Mouse (Mus musculus): Measurements from ENCODE around the gene Zdhhc16.
"Not testable (repeated sequence)": the region's sequence is repeated elsewhere in the genome, so short reads cannot be mapped to it uniquely, and the experiment has no call there.

The Zdhhc16 gene

DNA sequence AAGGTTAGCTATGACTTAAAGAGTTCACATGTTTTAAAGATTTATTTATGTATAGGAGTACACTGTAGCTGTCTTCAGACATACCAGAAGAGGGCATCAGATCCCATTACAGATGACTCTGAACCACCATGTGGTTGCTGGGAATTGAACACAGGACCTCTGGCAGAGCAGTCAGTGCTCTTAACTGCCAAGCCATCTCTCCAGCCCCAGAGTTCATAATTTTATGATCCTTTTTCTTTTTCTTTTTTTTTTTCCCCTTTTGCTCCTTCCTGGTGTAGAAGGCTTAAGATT, 18.7 kb upstream of the Zdhhc16 start:
- not testable (repeated sequence) for DNase-seq

DNA sequence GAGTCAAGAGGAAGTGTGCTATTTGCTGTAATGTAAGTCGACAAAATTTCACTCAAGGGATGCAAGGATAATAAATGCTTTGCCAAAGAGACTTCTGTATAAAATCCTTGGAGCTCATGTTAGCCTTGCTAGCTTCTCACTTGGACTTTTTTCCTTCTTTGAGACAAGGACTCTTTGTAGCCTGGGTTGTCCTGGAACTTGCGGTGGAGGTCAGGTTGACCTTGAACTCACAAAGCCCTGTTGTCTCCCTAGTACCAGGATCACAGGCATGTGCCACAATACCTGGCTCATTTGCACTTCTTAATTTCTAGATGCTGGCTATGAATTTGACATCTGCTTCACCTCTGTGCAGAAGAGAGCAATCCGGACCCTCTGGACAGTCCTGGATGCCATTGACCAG, 18.0 kb upstream of the Zdhhc16 start:
- DNase-seq: no peak

DNA sequence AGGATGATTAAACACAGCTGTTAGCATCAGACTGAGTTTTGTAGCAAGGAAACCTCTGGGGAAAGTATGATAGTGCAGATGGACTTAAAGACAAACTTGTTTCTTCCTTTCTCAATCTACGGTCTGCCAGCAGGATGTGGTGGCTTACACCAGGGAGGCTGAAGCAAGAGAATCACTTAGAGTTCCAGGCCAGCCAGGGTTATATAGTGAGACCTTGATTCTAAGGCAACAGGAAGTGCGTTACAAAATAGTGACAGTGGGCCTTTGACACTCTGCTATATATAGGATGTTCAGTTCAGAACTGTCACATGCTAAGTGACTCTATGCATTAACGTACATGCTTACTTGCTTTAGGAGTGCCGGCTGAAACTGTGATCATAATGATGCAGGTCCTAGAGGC, 16.4 kb upstream of the Zdhhc16 start:
- DNase-seq: no peak

DNA sequence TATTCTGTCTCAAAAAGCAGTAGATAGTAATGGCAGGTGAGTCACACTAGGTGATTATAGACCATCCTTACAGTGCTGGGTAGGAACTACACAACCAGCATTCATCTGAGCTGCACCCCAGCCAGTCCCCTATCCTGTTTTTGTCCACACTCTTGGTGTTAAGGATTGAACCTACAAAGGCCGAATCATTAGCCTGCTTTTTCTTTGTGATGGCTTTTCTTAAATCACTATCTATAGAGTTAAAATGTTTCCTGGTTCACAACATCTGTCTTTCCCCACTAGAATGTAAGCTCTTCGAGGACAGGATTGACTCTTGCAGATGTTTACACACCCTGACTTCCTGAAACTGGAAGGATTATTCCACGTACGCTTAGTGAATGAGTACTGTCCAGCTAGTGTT, 13.8 kb upstream of the Zdhhc16 start:
- no peak for DNase-seq

DNA sequence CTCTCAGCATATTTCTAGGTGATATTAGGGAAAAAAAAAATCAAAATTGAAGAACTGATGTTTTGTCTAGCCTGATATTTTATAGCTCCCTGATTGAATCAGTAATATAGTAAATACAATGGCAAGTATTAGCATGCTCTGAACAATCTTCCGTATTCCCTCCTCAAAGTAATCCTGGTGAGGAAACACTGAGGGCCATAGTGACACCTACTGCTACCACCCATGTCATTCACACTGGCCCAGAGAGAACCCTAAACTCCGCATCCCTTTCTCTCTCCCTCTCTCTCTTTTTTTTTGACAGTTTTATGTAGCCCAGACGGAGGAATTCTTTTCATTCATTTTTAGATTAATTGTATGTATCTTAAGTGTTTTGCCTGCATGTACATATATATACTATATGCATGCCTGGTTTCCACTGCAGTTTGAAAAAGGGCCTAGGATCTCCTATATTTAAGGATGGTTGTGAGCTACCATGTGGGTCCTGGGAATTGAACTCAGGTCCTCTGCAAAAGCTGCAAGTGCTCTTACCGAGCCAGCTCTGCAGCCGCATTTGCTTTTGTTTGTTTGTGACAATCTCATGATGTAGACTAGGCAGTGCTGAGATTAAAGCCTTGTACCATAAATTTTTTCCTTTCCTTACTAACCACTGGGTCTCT, 12.7 kb upstream of the Zdhhc16 start:
- DNase-seq: no peak

DNA sequence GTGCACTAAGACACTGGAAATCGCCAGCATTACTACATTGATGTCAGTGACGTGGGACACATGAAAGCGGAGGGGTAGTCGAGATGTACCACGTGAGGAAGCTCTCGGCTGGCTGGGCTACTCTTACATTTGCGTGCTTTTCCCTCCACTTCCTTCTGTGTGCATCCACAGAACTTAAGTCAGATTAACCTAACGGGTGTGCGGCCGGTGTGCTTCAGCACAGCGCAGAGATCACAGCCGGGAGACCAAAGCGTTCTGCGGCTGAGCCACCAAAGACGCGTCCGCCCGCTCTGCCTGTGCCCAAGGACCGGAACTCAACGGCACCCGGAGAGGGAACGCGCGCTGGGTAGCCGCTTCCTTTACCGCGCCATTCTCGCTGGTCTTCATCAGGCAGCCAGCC, 594 bp upstream of the Zdhhc16 start:
- DNase-seq: no peak

DNA sequence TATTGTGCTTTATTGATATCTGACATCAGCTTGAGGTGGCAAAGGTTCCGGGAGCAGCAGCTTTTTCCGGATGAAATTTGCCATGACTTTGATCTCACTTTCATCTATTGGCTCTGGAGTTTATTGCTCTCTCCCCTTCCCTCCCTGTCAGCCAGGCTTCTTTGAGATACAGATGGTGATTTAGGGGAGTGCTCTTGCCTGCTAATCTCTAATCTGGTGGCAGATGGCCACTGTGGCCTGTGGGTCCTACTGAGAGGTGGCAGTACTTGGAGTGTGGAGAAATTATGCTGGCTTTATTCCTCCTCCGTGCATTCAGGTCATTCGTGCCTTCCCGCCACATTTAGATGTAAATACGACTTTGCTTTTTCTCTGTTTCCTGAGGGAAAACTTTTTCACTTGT, 844 bp downstream of the Zdhhc16 start:
- DNase-seq: no peak

DNA sequence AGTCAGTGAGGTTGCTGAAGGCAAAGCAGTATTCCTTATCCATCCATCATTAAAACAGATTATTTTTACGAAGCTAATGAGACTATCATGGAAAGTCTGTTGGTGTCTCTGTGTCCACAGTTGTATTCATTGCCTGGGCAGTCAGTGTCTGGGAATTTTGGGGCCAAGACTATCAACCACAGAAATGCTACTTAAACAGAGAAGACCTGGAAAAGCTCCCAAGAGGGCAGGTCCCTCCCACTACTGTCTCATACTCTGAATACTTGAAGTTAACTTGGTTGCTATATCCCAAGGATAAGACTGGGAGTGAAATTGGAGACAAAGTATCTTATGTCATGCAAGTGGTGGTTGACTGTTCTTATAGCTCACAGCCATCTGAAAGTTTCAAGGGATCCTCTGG, 2.6 kb downstream of the Zdhhc16 start:
- DNase-seq: no peak

DNA sequence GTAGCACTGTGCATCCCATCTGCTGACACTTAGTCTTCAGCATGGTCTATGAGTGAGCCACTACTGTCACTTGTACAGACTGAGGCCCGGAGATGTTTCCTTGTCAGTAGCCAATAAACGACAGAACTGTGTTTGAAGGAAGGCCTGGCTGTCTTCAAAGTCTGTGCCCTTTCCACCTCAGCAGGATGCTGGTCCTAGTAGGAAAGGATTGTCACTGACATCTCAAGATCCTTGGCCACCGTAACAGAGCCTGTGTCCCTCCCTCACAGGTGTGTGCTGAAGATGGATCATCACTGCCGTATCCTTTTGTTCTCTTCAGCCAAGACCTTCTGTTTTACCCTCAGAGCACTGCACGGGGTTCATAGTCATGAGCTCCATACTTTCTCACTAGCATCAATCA, 5.3 kb downstream of the Zdhhc16 start:
- DNase-seq: no peak

DNA sequence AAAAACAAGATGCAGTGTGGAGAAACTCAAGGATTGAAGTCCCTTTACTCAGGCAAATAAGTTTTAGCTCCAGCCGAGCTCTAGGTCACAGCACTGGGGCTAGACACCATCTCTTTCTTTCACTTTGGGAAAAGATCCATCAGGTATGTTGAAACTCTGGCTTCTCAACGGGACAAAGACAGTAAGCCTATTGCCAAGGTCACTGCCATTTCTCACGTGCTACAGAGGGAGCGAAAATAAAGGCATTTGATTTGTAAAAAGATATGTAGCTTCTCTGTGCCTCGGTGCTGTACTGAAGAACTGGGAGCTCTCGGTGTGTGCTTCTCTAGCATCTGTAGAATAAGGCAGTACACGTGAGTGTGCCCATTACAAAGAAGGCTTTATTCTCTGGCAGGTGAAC, 10.6 kb downstream of the Zdhhc16 start:
- DNase-seq: no peak

DNA sequence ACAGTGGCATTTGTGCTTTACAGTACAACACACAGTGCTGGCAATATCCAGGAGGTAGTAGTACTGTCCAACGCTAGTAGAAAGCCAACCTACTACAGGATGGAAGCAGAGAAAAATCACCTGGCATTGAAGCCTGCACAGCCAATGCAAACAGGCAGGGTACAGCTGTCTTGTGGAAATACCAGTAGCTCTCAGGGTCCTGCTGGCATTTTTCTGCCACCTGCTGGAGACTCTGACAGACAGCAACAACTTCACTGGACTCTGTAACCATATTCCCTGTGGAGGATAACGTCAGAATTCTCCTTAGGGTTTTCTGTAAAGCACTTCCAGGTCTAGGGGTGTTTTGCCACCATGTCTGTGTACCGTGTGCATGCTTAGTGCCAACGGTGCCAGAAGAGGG, 19.0 kb downstream of the Zdhhc16 start:
- DNase-seq: no peak

DNA sequence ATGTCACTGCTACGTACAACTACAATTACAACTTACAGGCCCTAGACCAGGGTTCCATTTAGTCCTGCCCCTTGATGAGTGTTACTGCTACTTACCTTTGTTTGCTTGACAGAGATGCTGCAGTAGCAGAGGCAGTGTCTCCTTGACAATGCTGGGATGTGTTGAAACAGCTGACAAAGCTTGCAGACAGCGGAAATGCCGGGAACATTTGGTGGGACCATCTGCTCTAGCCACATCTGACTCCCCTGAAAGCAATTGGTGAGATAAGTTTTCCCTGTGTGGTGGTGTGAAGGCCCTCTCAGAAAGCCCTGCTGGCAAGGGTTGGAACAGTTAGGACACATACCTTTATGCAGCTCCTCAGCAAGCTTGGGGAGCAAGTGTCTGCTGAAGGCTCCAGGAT, 20.3 kb downstream of the Zdhhc16 start:
- no peak for DNase-seq

DNA sequence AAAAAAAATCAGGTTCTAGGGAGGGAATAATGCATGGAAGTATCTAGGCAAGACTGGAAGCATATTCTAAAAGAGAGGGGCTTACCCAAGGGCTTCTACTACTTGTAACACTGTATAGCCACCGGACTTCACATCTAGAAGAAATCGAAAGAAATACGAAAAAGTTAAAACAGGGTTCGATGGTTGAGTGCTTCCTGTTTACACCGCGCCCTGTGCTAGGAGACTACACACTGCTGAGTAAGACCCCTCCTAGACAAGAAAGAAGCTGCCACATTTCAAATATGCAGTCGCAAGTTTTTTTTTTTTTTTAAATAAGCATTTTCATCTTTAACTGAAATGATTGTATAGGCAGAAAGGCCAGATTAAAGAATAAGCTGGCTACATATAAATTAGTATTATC, 36.3 kb downstream of the Zdhhc16 start:
- no peak for DNase-seq

DNA sequence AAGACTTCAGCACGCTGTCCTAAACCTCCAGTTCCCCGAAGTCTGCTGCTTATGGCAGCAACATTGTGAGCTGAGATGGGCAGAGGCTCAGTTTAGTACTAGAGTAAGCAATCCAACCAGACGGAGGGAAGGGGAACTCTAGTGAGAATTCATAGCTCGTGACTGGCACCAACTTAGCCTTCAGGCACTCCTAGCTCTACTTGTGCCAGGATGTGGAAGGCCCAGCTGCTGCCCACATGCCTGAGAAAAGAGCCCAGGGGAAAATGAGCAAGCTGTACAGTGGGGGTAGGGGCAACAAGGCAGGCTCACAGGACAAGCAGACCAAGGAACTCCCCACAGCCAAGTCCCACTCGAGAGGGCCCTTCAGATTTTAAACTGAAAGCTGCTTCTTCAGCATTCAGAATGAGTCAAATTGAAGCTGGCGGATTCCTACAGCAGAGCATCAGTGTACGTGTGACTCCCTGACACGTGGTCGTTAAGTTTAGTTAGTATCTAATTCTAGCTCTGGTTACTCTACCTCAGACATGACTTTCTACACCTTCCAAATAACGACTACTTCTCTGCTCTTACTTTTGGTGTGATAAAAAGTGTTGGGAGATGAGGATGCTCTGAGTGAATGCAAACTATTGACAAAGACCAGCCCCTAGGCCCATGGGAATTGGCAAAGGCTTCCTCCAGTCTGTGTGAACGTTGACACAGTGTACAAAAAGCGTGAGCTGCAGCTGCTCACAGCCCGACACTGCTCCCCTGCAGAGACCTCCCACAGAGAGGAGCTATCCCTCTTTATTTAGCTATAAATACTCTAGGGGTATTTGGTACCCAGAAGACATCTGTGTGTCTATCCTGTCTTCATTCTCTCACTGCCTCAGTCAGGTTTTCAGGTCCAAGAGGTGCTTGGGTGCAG, 40.9 kb downstream of the Zdhhc16 start:
- no peak for DNase-seq

DNA sequence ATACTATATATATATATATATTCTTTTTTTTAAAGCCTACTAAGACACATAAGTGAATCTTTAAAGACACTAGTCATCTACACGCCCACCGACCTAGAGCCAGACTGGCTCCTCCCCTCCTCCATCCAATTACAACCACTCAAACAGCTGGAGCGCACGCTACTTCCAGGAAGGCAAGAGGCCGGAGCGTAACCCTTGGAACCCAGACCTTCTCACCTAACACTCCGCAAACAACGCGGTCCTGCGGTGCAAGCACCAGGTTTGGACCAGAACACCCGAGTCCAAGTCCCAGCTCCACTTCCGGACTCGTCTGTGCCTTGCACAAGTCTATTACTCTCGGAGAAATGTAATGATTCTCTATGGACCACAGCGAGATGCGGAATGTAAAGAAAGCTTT, 47.1 kb downstream of the Zdhhc16 start:
- DNase-seq: no peak

DNA sequence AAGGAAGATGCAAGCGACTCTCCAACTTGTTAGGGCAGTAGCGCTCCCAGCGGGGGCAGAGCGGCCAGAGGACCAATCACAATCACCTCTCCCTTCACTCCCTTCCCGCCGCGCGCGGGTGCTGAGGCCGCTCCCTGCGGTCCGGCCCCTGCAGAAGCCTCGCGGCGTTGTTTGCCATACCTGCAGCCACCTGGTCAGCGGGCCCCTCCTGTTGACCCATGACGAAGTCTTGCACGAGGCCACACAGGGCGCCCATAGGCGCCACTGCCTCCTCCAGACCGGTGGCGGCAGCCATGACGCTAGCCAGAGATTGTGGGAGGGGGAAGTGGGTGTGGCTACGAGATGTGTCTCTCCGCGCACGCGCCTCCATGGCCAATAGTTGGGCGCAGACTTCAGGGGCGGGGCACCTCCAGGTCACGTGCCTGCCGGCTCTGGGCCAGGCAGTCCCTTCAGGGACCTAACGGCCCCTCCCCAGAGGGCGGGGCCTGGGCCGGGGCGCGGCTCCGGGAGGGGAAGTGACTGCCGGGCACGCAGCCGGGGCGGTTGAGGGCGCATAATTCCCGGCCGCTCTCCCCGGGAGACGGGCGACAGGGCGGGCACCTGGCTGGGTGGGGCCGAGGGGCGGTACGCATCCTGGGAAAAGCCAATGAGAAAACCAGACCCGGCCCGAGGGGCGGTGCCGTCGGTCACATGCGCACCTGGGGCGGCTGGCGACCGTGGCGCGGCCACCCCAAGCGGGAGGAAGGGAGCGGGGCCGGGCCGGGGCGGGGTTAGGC, 47.7 kb downstream of the Zdhhc16 start, which contains the start of gene Mms19:
TSS of gene Mms19 (minus strand) at position 339 of the 776 bp plus-strand sequence.
- peak; percentile 99 for DNase-seq

DNA sequence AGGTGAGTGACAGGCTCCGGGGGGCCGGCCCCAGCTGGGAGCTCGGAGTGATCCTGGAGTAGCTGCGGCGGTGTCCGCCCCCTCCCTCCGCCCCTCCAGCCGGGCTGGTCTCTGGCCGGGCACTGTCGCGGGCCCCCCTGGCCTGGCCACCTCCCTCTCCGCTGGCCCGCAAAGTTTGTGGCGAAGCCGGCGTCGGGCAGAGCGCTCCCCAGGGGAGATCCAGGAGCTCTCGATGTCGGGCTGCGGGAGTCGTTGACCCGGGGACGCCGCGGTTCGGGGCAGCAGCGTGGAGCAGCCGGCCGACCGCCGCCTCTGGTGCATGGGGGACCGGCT, 48.3 kb downstream of the Zdhhc16 start, which contains the start of gene Ubtd1:
TSS of gene Ubtd1 (plus strand) at position 169 of the 333 bp plus-strand sequence.
- no peak for DNase-seq

DNA sequence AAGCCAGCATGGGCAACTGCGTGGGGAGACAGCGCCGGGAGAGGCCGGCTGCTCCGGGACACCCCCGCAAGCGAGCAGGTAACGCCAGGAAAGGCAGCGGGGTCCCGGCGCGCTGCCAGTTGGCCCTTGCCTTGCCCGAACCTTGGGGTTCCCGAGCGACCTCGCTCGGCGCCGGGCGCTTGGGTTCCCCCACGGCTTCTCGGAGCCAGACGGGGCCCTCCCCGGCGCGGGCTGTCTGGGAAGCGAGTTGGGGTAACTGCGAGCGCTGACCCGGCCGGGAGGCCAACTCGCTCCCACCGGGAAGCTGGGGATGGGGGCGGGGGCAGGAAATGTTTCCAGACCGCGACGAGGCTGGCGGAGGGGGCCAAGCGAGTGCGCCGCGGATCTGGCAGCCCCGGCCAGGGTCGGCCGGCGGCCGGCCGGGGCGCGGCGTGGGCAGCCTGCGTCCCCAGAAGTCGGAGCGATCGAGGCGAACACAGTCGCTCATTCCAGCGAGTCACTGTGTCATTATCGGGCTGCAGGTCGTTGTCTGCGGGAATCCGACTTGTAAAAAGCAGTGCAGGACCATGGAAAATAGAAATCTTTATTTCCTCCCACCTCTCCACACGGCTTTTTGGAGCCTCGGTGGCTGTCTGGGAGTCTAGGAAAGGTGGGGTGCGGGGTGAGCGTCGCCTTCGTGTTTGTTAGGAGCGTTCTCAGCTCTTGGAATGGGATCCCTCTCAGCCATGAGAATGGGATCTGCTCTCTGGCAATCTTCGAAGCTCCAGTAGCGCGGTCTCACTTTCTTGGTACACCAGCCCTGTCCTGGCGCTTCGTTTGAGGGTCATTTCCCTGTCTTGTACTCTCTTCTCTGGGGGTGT, 48.9 kb downstream of the Zdhhc16 start:
- peak; percentile 75 for DNase-seq

DNA sequence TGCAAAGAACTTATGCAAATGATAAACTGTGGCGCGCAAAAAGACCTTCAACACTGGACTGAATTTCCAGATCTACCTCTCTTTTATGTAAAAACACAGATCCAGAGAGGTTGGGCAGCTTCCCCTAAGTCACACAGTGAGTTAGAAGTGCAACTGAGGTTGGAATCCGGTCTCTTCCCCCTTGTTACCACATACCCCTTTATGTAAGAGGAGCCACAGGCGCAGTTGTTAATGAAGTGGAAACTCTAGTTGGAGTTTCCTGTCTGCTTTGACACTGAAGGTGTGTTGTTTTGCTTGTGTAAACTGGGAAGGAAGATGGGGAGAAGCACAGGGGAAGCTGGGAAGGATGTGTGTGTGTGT, 49.5 kb downstream of the Zdhhc16 start:
- DNase-seq: no peak

DNA sequence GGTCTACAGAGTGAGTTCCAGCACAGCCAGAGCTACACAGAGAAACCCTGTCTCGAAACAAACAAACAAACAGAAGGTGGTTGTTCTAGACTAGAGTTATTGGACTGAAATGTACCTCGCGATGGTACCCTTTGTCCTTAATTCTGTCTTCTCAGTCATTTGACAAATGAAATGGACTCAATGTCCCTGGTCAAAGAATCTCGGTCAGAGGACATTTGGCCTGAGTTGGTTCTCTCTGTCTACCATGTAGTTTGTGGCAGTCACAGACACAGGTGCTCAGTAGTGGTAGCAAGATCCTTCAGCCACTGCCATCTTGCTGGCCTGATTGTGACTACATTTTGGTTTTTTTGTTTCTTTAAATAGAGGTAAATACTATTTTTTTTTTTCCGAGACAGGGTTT, 52.7 kb downstream of the Zdhhc16 start:
- DNase-seq: no peak

DNA sequence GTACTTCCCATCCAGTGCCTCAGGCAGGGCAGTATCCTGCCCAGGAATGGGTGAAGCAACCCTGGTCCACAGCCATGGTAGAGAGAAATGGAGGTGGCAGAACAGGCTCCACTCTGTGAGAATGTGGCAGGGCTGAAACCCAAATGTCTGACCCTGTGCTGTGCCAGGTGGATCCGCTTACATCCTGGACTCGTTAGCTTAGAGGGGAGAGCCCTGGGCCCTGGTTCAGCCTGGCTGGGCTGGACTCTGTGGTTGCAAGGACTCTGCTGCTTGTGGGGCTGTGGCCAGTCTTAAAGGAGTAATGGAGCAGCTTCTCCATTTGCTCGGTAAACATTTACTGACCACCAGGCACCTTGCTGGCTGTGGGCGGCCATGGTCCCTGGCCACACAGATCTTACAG, 53.9 kb downstream of the Zdhhc16 start:
- DNase-seq: no peak

DNA sequence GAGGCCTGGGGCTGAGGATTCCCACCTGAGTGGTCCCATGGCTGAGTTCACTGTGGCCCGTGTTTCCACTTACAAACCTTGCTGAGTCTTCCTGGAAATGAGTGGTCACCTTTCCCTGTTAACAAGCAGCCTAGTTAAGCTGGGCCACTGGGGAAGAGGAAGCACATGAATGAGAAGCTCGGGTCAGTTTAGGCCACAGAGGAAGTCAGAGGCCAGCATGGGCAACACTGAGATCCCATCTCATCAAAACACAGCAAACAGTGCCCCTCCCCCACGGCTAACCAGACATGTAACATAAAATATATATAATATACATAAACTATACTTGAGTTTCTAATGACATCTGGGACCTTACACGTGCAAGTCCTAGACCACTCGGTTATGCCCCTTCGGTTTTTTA, 56.5 kb downstream of the Zdhhc16 start:
- DNase-seq: no peak

DNA sequence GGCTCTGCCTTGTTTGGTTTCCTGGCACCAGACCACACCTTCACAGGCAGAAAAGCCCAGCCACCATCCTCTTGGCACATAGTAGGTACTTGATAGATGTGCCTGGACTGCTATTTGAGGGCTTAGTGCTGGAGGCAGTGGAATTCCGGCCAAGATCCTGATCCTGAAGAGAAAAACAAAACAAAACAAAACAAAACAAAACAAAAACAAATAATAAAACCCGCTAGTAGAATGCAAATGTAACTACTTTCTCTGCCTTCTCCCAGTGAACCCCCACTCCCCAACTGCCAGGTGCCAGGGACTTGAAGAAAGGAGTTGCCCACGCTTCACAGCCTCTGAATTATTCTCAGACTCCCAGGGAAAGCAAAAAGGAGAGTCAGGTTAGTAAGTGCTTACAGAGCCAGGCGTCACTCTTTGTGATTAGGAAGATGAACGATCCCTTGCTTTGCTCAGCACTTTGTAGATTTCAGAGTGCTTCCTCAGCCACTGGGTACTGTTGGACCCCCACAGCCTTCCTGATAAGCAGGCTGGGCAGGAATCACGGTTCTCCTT, 58.7 kb downstream of the Zdhhc16 start:
- no peak for DNase-seq
